Mouse (Mus musculus) subcutaneous adipose tissue, adult 2 months (tissue): ENCODE data around the gene Aarsd1. TPM values are rescaled to one million over a fixed set of nuclear protein-coding genes. Genes with fewer than 3 reads are reported as not detected.

Experiments used
- polyA plus RNA-seq: library from polyadenylated mRNA; depleted of rRNA; stranded (reverse); fragments of >200 nt; gene quantifications from 2 replicates; pipeline ENCODE4 v1.2.3, GENCODE M21; 2012; ENCODE audit warnings: low replicate concordance; rRNA removed

The Aarsd1 gene
- 29.0 and 32.6 TPM in 2 replicates for polyA plus RNA-seq

GRCm38 (mm10) chr11:101417101-101417855, at the start of gene Aarsd1:
Gene Aarsd1, minus strand, starts transcription at chr11:101417615.

GRCm38 (mm10) chr11:101465869-101466551, 48.6 kb upstream of the Aarsd1 start, which contains the start of gene Vat1:
Gene Vat1, minus strand, starts transcription at chr11:101466230.

DNA sequence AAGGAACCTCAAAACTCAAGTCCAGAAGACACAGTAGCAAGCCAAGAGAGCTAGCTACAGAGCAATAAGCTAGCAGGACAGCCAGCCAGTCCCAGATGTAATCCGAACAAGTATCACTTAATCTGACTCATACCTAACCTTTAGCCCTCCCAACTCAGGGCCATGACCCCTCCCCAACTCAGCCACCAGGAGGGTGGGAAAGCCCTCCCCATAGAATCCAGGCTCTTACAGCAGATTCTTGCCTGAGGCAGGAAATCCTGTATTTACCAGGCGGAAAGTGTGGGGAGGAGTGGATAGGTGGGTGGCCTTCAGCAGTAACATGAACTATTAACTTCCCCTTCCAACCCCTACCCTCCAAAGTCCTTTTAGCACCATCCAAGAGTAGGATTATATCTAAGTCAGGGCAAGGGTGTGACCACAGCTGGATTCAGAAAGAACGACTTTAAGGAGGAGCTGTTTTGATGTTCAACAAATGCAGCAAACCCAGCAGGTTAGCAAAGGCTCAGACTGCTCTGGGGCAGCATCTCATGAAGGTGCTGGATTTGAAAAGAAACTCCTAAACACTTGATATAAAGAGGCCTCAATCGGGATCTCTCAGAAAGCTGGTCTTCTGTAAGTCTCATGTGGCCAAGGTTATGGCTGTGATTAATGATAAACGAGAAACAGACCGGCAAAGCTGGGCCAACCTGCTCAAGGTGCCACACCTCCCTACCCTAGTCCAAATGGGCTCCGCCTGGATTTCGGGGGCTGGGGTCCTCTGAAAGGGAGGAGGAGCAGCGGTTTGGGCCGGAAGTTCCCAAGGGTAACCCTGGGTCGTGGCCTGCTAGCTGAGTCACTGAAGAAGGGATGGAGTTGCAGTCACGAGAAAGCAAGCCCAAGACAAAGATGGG, 47.0 kb upstream of the Aarsd1 start, which contains the start of gene Rnd2:
Gene Rnd2, plus strand, starts transcription at position 789 of the 890 bp plus-strand sequence.

DNA sequence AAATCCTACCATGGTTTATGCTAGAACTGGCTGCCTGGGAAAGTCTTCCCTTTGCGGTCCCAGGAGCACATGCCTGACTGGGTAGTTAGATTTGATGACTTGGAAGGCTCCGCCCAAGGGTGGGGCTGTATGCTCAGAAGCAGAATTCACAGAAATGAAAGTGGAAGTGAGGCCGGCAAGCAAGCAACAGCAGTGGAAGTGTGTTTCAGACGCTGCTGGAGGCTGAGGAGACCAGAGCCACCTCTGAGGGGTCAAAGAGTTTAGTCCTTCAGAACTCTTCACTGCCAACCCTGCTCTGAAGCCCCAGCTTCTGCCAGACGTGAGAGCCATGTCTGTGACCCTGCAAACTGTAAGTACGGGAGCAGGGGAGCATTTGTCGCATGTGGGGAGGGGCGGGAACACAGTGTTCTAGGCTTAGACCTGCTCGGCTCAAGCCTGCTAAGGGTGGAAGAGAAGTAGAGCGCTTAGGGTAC, 30.9 kb upstream of the Aarsd1 start, which contains the start of gene Ifi35:
Gene Ifi35, plus strand, starts transcription at position 134 of the 473 bp plus-strand sequence.

GRCm38 (mm10) chr11:101442127-101442693, 24.8 kb upstream of the Aarsd1 start, which contains the start of gene Rpl27:
Gene Rpl27, plus strand, starts transcription at chr11:101442298.

DNA sequence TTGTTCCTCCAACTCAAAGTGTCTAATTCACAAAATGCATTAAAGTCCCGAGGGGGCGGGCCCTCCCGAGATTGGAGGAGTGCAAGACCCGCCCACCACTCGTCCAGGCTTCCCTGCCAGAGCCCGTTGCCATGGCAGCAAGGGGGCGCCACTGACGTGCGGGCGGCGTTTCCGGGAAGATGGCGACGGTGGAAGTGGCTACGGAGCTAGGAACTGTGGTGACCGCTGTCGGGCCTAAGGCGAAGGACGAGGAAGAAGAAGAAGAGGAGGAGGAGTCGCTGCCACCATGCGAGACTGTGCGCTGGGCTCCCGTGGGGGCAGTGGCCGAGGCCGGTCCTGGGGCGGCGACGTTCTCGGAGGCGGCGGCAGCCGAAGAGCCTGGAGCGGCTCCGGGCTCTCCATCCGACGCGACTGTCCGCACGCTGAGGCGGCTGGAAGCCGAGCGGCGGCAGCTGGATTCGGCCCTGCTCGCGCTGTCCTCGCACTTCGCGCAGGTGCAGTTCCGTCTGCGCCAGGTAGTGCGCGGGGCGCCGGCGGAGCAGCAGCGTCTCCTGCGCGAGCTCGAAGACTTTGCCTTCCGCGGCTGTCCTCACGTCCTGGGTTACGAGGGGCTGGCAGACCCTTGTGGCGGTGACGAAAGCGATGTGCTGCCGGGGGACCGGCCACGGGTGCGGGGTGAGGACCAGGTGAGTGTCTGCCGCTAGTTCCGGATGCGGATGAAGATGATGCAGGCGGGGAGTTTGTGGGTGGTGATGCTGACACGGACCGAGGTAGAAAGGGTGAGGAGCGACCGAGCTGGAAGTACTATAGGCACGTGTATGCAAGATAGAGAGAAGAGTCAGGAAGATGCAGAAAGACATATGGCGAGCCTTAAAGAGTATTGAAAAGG, 7.8 kb upstream of the Aarsd1 start, which contains the start of the genes Rundc1 and Ptges3l:
Gene Rundc1, plus strand, starts transcription at position 161 of the 889 bp plus-strand sequence.
Gene Ptges3l, minus strand, starts transcription at position 409 of the 889 bp plus-strand sequence.

DNA sequence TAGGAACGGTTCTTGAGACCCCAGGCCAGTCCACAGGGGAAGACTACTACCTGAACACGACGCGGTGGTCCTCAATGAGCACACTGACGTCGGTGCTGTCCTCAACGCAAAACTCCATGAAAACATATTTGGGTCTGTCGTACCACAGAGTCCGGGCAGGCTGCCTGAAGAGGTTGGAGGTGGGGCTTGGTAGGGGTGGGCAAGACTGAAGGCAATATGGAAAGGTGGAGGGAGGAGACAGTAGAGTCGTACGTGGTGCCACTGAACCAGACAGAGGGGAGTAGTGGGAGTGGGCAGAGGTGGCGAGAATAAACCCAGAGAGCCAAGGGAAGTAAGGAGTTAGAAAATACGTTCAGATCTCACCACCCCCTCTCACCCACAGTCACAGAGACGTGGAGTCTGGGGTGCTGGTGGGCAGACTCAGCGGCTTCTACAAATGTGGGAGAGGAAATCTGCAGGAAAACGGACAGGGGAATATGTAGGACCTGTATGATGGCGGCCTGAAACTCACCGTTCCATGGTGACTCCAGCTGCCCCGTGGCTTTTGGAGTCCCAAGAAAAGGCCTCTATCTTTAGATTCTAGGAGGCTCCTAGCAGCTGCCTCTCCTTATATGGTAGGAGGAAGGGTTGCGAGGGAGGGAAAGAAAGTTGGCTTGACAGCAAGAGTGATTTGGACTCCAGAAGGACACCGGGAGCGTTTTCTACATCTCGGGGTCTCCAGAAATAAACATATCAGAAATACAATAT, 6.9 kb upstream of the Aarsd1 start, which contains the start of gene Gm27029:
Gene Gm27029, minus strand, starts transcription at position 692 of the 747 bp plus-strand sequence.

GRCm38 (mm10) chr11:101367326-101367935, 50.0 kb downstream of the Aarsd1 start, which contains the start of gene G6pc:
Gene G6pc, plus strand, starts transcription at chr11:101367561.

Other genes starting within 250 kb of the Aarsd1 start
- gene Cntnap1, start 247.1 kb downstream of the Aarsd1 start, polyA plus RNA-seq: 8.3 and 16.6 TPM in 2 replicates
- 30.1 and 55.2 TPM in 2 replicates for gene Plekhh3, start 246.3 kb downstream of the Aarsd1 start, polyA plus RNA-seq
- 0.60 and 0.93 TPM in 2 replicates for gene Ccr10, start 242.2 kb downstream of the Aarsd1 start, polyA plus RNA-seq
- 44.1 and 55.6 TPM in 2 replicates for gene Ezh1, start 191.2 kb downstream of the Aarsd1 start, polyA plus RNA-seq
- gene Ramp2, start 171.6 kb downstream of the Aarsd1 start, polyA plus RNA-seq: 237 and 432 TPM in 2 replicates
- gene Vps25, start 163.9 kb downstream of the Aarsd1 start, polyA plus RNA-seq: 110 and 112 TPM in 2 replicates
- gene Wnk4, start 157.0 kb downstream of the Aarsd1 start, polyA plus RNA-seq: 1.4 and 19.8 TPM in 2 replicates
- gene Cntd1, start 138.6 kb downstream of the Aarsd1 start, polyA plus RNA-seq: 0.07 and 0.19 TPM in 2 replicates
- 161 and 167 TPM in 2 replicates for gene Coa3, start 138.5 kb downstream of the Aarsd1 start, polyA plus RNA-seq
- 87.7 and 120 TPM in 2 replicates for gene Becn1, start 115.3 kb downstream of the Aarsd1 start, polyA plus RNA-seq
- gene Psme3, start 101.4 kb downstream of the Aarsd1 start, polyA plus RNA-seq: 61.9 and 67.1 TPM in 2 replicates
- gene Aoc2, start 92.6 kb downstream of the Aarsd1 start, polyA plus RNA-seq: 3.9 and 7.4 TPM in 2 replicates
- gene Aoc3, start 87.0 kb downstream of the Aarsd1 start, polyA plus RNA-seq: 254 and 817 TPM in 2 replicates
- 0.08 and 0.09 TPM in 2 replicates for gene G6pc, start 50.1 kb downstream of the Aarsd1 start, polyA plus RNA-seq
- gene Gm27029, start 7.2 kb upstream of the Aarsd1 start, polyA plus RNA-seq: 0.48 and 0.52 TPM in 2 replicates
- 15.6 and 20.5 TPM in 2 replicates for gene Rundc1, start 7.5 kb upstream of the Aarsd1 start, polyA plus RNA-seq
- 9.3 and 9.4 TPM in 2 replicates for gene Ptges3l, start 7.7 kb upstream of the Aarsd1 start, polyA plus RNA-seq
- gene Rpl27, start 24.7 kb upstream of the Aarsd1 start, polyA plus RNA-seq: 318 and 472 TPM in 2 replicates
- 66.3 and 93.8 TPM in 2 replicates for gene Ifi35, start 30.8 kb upstream of the Aarsd1 start, polyA plus RNA-seq
- gene Rnd2, start 47.4 kb upstream of the Aarsd1 start, polyA plus RNA-seq: 16.1 and 16.8 TPM in 2 replicates
- gene Vat1, start 48.6 kb upstream of the Aarsd1 start, polyA plus RNA-seq: 140 and 206 TPM in 2 replicates
- gene Brca1, start 134.3 kb upstream of the Aarsd1 start, polyA plus RNA-seq: 0.29 and 2.6 TPM in 2 replicates
- 110 and 123 TPM in 2 replicates for gene Nbr1, start 134.5 kb upstream of the Aarsd1 start, polyA plus RNA-seq
- 80.3 and 135 TPM in 2 replicates for gene Tmem106a, start 164.6 kb upstream of the Aarsd1 start, polyA plus RNA-seq
- not detected in 2 replicates for gene Gm11634, start 181.6 kb upstream of the Aarsd1 start, polyA plus RNA-seq
- gene Rdm1, start 209.6 kb upstream of the Aarsd1 start, polyA plus RNA-seq: 26.1 and 28.7 TPM in 2 replicates
- 18.6 and 33.7 TPM in 2 replicates for gene Arl4d, start 247.9 kb upstream of the Aarsd1 start, polyA plus RNA-seq